Mouse (Mus musculus): ENCODE data around the gene Inhbc. TPM values are rescaled to one million over a fixed set of nuclear protein-coding genes. Genes with fewer than 3 reads are reported as not detected.

Gene Inhbc
- total and polyA plus RNA-seq, 2 experiments from 2014 or later: not detected

- Histone ChIP-seq H3K27me3 (ENCODE audit: insufficient read depth, low read length) (peaks cover 30% of the 10 kb centered on the region), H3K4me1 (ENCODE audit: insufficient read depth) (peaks cover 13% of the 10 kb centered on the region), H3K27ac (ENCODE audit: low read depth, low read length) (no peak overlapping the region), H3K4me3 (ENCODE audit: low read depth, low read length) (no peak overlapping the region), H3K4me2 (ENCODE audit: low read depth) (no peak overlapping the region), H3K36me3 (ENCODE audit: insufficient read depth) (no peaks in the 10 kb centered on the region), H3K9me3 (ENCODE audit: low read length) (no peaks in the 10 kb centered on the region), H3K9ac (no peak overlapping the region)
- WGBS: 78% methylated on average over 6 of the region's 6 CpGs
- no peak for TF ChIP-seq CTCF (IDR thresholded peaks at IDR 0.05; ENCODE audit: low read depth)
- ATAC-seq: no peak
- no peak for DNase-seq
Observed at GRCm38 (mm10) chr10:127337536-127338099, 32.6 kb downstream of the Inhbc start.

GRCm38 (mm10) chr10:127336952-127337351 lies 33.3 kb downstream of the Inhbc start:
- Histone ChIP-seq H3K4me2 (ENCODE audit: low read depth) (no peak overlapping the region), H3K36me3 (ENCODE audit: insufficient read depth) (no peaks in the 10 kb centered on the region), H3K27me3 (ENCODE audit: insufficient read depth, low read length) (peaks cover 27% of the 10 kb centered on the region), H3K9ac (no peak overlapping the region), H3K4me3 (ENCODE audit: low read depth, low read length) (no peak overlapping the region), H3K27ac (ENCODE audit: low read depth, low read length) (no peak overlapping the region), H3K4me1 (ENCODE audit: insufficient read depth) (peaks cover 9% of the 10 kb centered on the region), H3K9me3 (ENCODE audit: low read length) (no peaks in the 10 kb centered on the region)
- WGBS: 78% methylated on average over 5 of the region's 5 CpGs
- no peak for TF ChIP-seq CTCF (IDR thresholded peaks at IDR 0.05; ENCODE audit: low read depth)
- DNase-seq (no peak), ATAC-seq (no peak)

GRCm38 (mm10) chr10:127335271-127335670 lies 35.0 kb downstream of the Inhbc start:
- WGBS: 65% methylated on average over 1 of the region's 1 CpGs
- 0 out of 2 replicates have a peak, but pooled peaks cover 5% of the 10 kb centered on the region for H3K4me1 ChIP-seq (ENCODE audit: insufficient read depth)
- peaks cover 11% of the 10 kb centered on the region; the same call in 1 of the 2 replicates for H3K27me3 ChIP-seq (ENCODE audit: insufficient read depth, low read length)
- H3K4me2 ChIP-seq (ENCODE audit: low read depth): no peak overlapping the region
- no peak for DNase-seq
- no peak overlapping the region for H3K9ac ChIP-seq
- no peaks in the 10 kb centered on the region for H3K36me3 ChIP-seq (ENCODE audit: insufficient read depth)
- H3K4me3 ChIP-seq (ENCODE audit: low read depth, low read length): no peak overlapping the region
- no peak for ATAC-seq
- H3K9me3 ChIP-seq (ENCODE audit: low read length): no peaks in the 10 kb centered on the region
- peak; percentile 16; the same call in 1 of the 2 replicates for TF ChIP-seq CTCF (IDR thresholded peaks at IDR 0.05; ENCODE audit: low read depth)
- H3K27ac ChIP-seq (ENCODE audit: low read depth, low read length): no peak overlapping the region

GRCm38 (mm10) chr10:127333152-127333551 lies 37.1 kb downstream of the Inhbc start:
- H3K4me2 ChIP-seq (ENCODE audit: low read depth): no peak overlapping the region
- no peak overlapping the region for H3K9ac ChIP-seq
- WGBS: 69% methylated on average over 5 of the region's 5 CpGs
- no peaks in the 10 kb centered on the region for H3K36me3 ChIP-seq (ENCODE audit: insufficient read depth)
- H3K27me3 ChIP-seq (ENCODE audit: insufficient read depth, low read length): peaks cover 5% of the 10 kb centered on the region; the same call in 1 of the 2 replicates
- no peaks in the 10 kb centered on the region for H3K4me1 ChIP-seq (ENCODE audit: insufficient read depth)
- no peak overlapping the region for H3K27ac ChIP-seq (ENCODE audit: low read depth, low read length)
- H3K4me3 ChIP-seq (ENCODE audit: low read depth, low read length): no peak overlapping the region
- DNase-seq (no peak), ATAC-seq (no peak)
- peak; percentile 35 for TF ChIP-seq CTCF (IDR thresholded peaks at IDR 0.05; ENCODE audit: low read depth)
- H3K9me3 ChIP-seq (ENCODE audit: low read length): no peaks in the 10 kb centered on the region

- Histone ChIP-seq H3K36me3 (ENCODE audit: insufficient read depth) (no peaks in the 10 kb centered on the region), H3K9me3 (ENCODE audit: low read length) (no peaks in the 10 kb centered on the region), H3K4me1 (ENCODE audit: insufficient read depth) (no peaks in the 10 kb centered on the region), H3K27me3 (ENCODE audit: insufficient read depth, low read length) (peaks cover 13% of the 10 kb centered on the region), H3K9ac (no peak overlapping the region), H3K4me2 (ENCODE audit: low read depth) (peak overlapping the region; percentile 41), H3K4me3 (ENCODE audit: low read depth, low read length) (peak overlapping the region; percentile 19; the same call in 1 of the 2 replicates), H3K27ac (ENCODE audit: low read depth, low read length) (no peak overlapping the region)
- TF ChIP-seq CTCF (IDR thresholded peaks at IDR 0.05; ENCODE audit: low read depth): peak; percentile 43; the same call in 1 of the 2 replicates
- DNase-seq (peak; percentile 51), ATAC-seq (peak; percentile 56)
- 28% methylated on average over 31 of the region's 31 CpGs for WGBS
Observed at GRCm38 (mm10) chr10:127332211-127332874, 37.9 kb downstream of the Inhbc start.

- no peak overlapping the region for H3K4me3 ChIP-seq (ENCODE audit: low read depth, low read length)
- H3K4me2 ChIP-seq (ENCODE audit: low read depth): no peak overlapping the region
- H3K36me3 ChIP-seq (ENCODE audit: insufficient read depth): no peaks in the 10 kb centered on the region
- no peak for TF ChIP-seq CTCF (IDR thresholded peaks at IDR 0.05; ENCODE audit: low read depth)
- 76% methylated on average over 7 of the region's 7 CpGs for WGBS
- ATAC-seq (no peak), DNase-seq (no peak)
- no peaks in the 10 kb centered on the region for H3K9me3 ChIP-seq (ENCODE audit: low read length)
- no peak overlapping the region for H3K27ac ChIP-seq (ENCODE audit: low read depth, low read length)
- no peak overlapping the region for H3K9ac ChIP-seq
- peaks cover 26% of the 10 kb centered on the region for H3K27me3 ChIP-seq (ENCODE audit: insufficient read depth, low read length)
- H3K4me1 ChIP-seq (ENCODE audit: insufficient read depth): no peaks in the 10 kb centered on the region; the same call in 1 of the 2 replicates
Observed at GRCm38 (mm10) chr10:127330212-127330611, 40.0 kb downstream of the Inhbc start.

- Histone ChIP-seq H3K36me3 (ENCODE audit: insufficient read depth) (no peaks in the 10 kb centered on the region), H3K27me3 (ENCODE audit: insufficient read depth, low read length) (peaks cover 36% of the 10 kb centered on the region), H3K4me2 (ENCODE audit: low read depth) (no peak overlapping the region), H3K9me3 (ENCODE audit: low read length) (no peaks in the 10 kb centered on the region), H3K4me1 (ENCODE audit: insufficient read depth) (no peaks in the 10 kb centered on the region; the same call in 1 of the 2 replicates), H3K27ac (ENCODE audit: low read depth, low read length) (no peak overlapping the region), H3K9ac (no peak overlapping the region), H3K4me3 (ENCODE audit: low read depth, low read length) (no peak overlapping the region)
- WGBS: 46% methylated on average over 18 of the region's 18 CpGs
- ATAC-seq (no peak), DNase-seq (no peak)
- TF ChIP-seq CTCF (IDR thresholded peaks at IDR 0.05; ENCODE audit: low read depth): no peak
Observed at GRCm38 (mm10) chr10:127327461-127328145, 42.6 kb downstream of the Inhbc start.

Measured in forebrain, postnatal 0 days (tissue).